Comparison of ENCODE assay signal across 13 mouse cellular contexts in genomic region chr1:132199244-132199643, GRCm38 (mm10). TPM values are rescaled to one million over a fixed set of nuclear protein-coding genes. Genes with fewer than 3 reads are reported as not detected.
DNase-seq lines count a peak whose midpoint lies in the region; ATAC-seq and TF ChIP-seq lines count a peak whose summit lies in the region.
"Had no signal": no experiment of that assay in that cellular context is flagged by ENCODE, and none has a peak within 500 bp of the region (broad histone marks: within the 10 kb centered on the region; RNA-seq: fewer than 3 reads in every experiment).

No protein-coding gene starts in this region.

- H3K4me2 ChIP-seq in hindbrain, embryonic 13.5 days: no peak overlapping the region
- H3K4me2 ChIP-seq in hindbrain, embryonic 16.5 days (ENCODE audit: low read length): no peak overlapping the region
- H3K4me2 ChIP-seq in forebrain, embryonic 14.5 days (ENCODE audit: low read length): no peak overlapping the region
- no peak overlapping the region for H3K4me2 ChIP-seq in midbrain, postnatal 0 days (ENCODE audit: low read depth, low read length, poor library complexity, severe bottlenecking)

- H3K9ac ChIP-seq in hindbrain, embryonic 13.5 days: no peak overlapping the region
- no peak overlapping the region for H3K9ac ChIP-seq in hindbrain, embryonic 16.5 days (ENCODE audit: low read depth, low read length)
- H3K9ac ChIP-seq in forebrain, embryonic 14.5 days (ENCODE audit: low read length): 0 out of 2 replicates have a peak overlapping the region, but pooled peaks have one; percentile 40
- no peak overlapping the region for H3K9ac ChIP-seq in midbrain, postnatal 0 days (replicated peaks; ENCODE audit: low read length, poor library complexity, severe bottlenecking)
- H3K9ac ChIP-seq: liver, embryonic 13.5 days had no signal

- H3K27ac ChIP-seq in hindbrain, embryonic 13.5 days: peak overlapping the region; percentile 40
- no peak overlapping the region for H3K27ac ChIP-seq in hindbrain, embryonic 16.5 days (ENCODE audit: low read depth, low read length)
- peak overlapping the region; percentile 22; the same call in 1 of the 2 replicates for H3K27ac ChIP-seq in forebrain, embryonic 14.5 days (ENCODE audit: low read depth, low read length)
- peak overlapping the region; percentile 73; the same call in 1 of the 2 replicates for H3K27ac ChIP-seq in midbrain, postnatal 0 days (ENCODE audit: low read depth, low read length)
- H3K27ac ChIP-seq: heart, adult 2 months; liver, embryonic 13.5 days had no signal

- no peak for TF ChIP-seq CTCF in midbrain, postnatal 0 days (IDR thresholded peaks at IDR 0.05)

- ATAC-seq in hindbrain, embryonic 13.5 days (ENCODE audit: low FRiP score): no peak
- no peak for ATAC-seq in hindbrain, embryonic 16.5 days
- ATAC-seq in forebrain, embryonic 14.5 days: no peak
- ATAC-seq in midbrain, postnatal 0 days (ENCODE audit: low FRiP score): no peak

- H3K9me3 ChIP-seq in hindbrain, embryonic 13.5 days: no peaks in the 10 kb centered on the region
- no peaks in the 10 kb centered on the region for H3K9me3 ChIP-seq in hindbrain, embryonic 16.5 days (ENCODE audit: control insufficient read depth, low read length)
- H3K9me3 ChIP-seq in forebrain, embryonic 14.5 days (replicated peaks; ENCODE audit: control insufficient read depth, low read length): no peaks in the 10 kb centered on the region
- no peaks in the 10 kb centered on the region for H3K9me3 ChIP-seq in midbrain, postnatal 0 days (ENCODE audit: low read length)
- H3K9me3 ChIP-seq: liver, embryonic 13.5 days had no signal

- H3K27me3 ChIP-seq in hindbrain, embryonic 13.5 days: no peaks in the 10 kb centered on the region
- no peaks in the 10 kb centered on the region for H3K27me3 ChIP-seq in hindbrain, embryonic 16.5 days (replicated peaks; ENCODE audit: control insufficient read depth, insufficient read depth, low read length)
- no peaks in the 10 kb centered on the region for H3K27me3 ChIP-seq in forebrain, embryonic 14.5 days (replicated peaks; ENCODE audit: control insufficient read depth, insufficient read depth, low read length)
- H3K27me3 ChIP-seq in midbrain, postnatal 0 days (ENCODE audit: insufficient read depth, low read length): no peaks in the 10 kb centered on the region

- WGBS in hindbrain, embryonic 13.5 days: 71% methylated on average over 6 of the region's 6 CpGs
- 62% methylated on average over 6 of the region's 6 CpGs for WGBS in hindbrain, embryonic 16.5 days
- 58% methylated on average over 6 of the region's 6 CpGs for WGBS in forebrain, embryonic 14.5 days
- WGBS in midbrain, postnatal 0 days: 57% methylated on average over 6 of the region's 6 CpGs

- DNase-seq in NIH3T3 (ENCODE audit: low read depth): peak; percentile 81
- no peak for DNase-seq in forebrain, embryonic 14.5 days (ENCODE audit: low spot score)
- DNase-seq in midbrain, postnatal 0 days (ENCODE audit: low spot score): no peak
- DNase-seq in gastrocnemius, adult 18-20 months (ENCODE audit: low spot score): no peak
- DNase-seq in c-Kit-positive CD71-positive TER-119-positive erythroid progenitor cells, embryonic 14.5 days (ENCODE audit: low spot score): no peak
- DNase-seq: heart, adult 2 months; liver, embryonic 13.5 days; right cerebral cortex, adult 18-20 months had no signal

- peaks cover 94% of the 10 kb centered on the region for H3K4me1 ChIP-seq in hindbrain, embryonic 13.5 days (replicated peaks)
- H3K4me1 ChIP-seq in hindbrain, embryonic 16.5 days (ENCODE audit: control insufficient read depth, insufficient read depth, low read depth, low read length): peaks cover 63% of the 10 kb centered on the region
- peaks cover 72% of the 10 kb centered on the region for H3K4me1 ChIP-seq in forebrain, embryonic 14.5 days (ENCODE audit: control insufficient read depth, insufficient read depth, low read length)
- peaks cover 31% of the 10 kb centered on the region; the same call in 1 of the 2 replicates for H3K4me1 ChIP-seq in midbrain, postnatal 0 days (ENCODE audit: insufficient read depth, low read length)

- peaks cover 2% of the 10 kb centered on the region for H3K36me3 ChIP-seq in hindbrain, embryonic 13.5 days
- H3K36me3 ChIP-seq in hindbrain, embryonic 16.5 days (ENCODE audit: control insufficient read depth, insufficient read depth, low read length): no peaks in the 10 kb centered on the region
- H3K36me3 ChIP-seq in forebrain, embryonic 14.5 days (ENCODE audit: control insufficient read depth, insufficient read depth, low read length): peaks cover 4% of the 10 kb centered on the region; the same call in 1 of the 2 replicates
- H3K36me3 ChIP-seq in midbrain, postnatal 0 days (ENCODE audit: insufficient read depth, low read length): no peaks in the 10 kb centered on the region
- H3K36me3 ChIP-seq: liver, embryonic 13.5 days had no signal

- H3K4me3 ChIP-seq in hindbrain, embryonic 13.5 days: no peak overlapping the region
- H3K4me3 ChIP-seq in hindbrain, embryonic 16.5 days (ENCODE audit: low read length): no peak overlapping the region
- H3K4me3 ChIP-seq in forebrain, embryonic 14.5 days (ENCODE audit: low read depth, low read length): no peak overlapping the region
- H3K4me3 ChIP-seq in midbrain, postnatal 0 days (ENCODE audit: low read depth, low read length): no peak overlapping the region
- H3K4me3 ChIP-seq: heart, adult 2 months; liver, embryonic 13.5 days had no signal

RNA-seq across cellular contexts. Expression of gene AC124108.1, which starts 8.0 kb away (rescaled TPM):
- 4.2 and 4.8 TPM in 2 replicates for polyA plus RNA-seq in hindbrain, embryonic 13.5 days (2015; fragmentation: Nextera tagmentation; extraction: Ambion mirVana)
- polyA plus RNA-seq in hindbrain, embryonic 16.5 days (2015; fragmentation: Nextera tagmentation; extraction: Ambion mirVana): 1.8 and 2.3 TPM in 2 replicates
- polyA plus RNA-seq in forebrain, embryonic 14.5 days (2014; fragmentation: Nextera tagmentation; extraction: Ambion mirVana): 2.2 and 2.9 TPM in 2 replicates
- 3.9 and 6.9 TPM in 2 replicates for total RNA-seq in midbrain, postnatal 0 days (2014; rRNA removed)
- polyA plus RNA-seq in midbrain, postnatal 0 days (2015; fragmentation: Nextera tagmentation; extraction: Ambion mirVana): 0.50 and 0.54 TPM in 2 replicates
- not detected for total RNA-seq in gastrocnemius, adult 18-20 months (2021)
- total RNA-seq: common myeloid progenitor, adult 5-6 weeks had no signal
- polyA plus RNA-seq: liver, embryonic 13.5 days had no signal

RNA-seq across cellular contexts. Expression of gene Lemd1, which starts 8.0 kb away (rescaled TPM):
- 24.8 and 25.7 TPM in 2 replicates for polyA plus RNA-seq in hindbrain, embryonic 13.5 days (2015; fragmentation: Nextera tagmentation; extraction: Ambion mirVana)
- 11.4 and 14.0 TPM in 2 replicates for polyA plus RNA-seq in hindbrain, embryonic 16.5 days (2015; fragmentation: Nextera tagmentation; extraction: Ambion mirVana)
- polyA plus RNA-seq in forebrain, embryonic 14.5 days (2014; fragmentation: Nextera tagmentation; extraction: Ambion mirVana): 15.5 and 18.7 TPM in 2 replicates
- 9.3 and 12.6 TPM in 2 replicates for total RNA-seq in midbrain, postnatal 0 days (2014; rRNA removed)
- polyA plus RNA-seq in midbrain, postnatal 0 days (2015; fragmentation: Nextera tagmentation; extraction: Ambion mirVana): 11.3 and 12.6 TPM in 2 replicates
- total RNA-seq in gastrocnemius, adult 18-20 months (2021): not detected
- total RNA-seq: common myeloid progenitor, adult 5-6 weeks; heart, adult 2 months had no signal
- polyA plus RNA-seq: heart, adult 2 months; liver, embryonic 13.5 days had no signal

RNA-seq across cellular contexts. Expression of gene Gm10188, which starts 30.3 kb away (rescaled TPM):
- 0.63 and 0.95 TPM in 2 replicates for polyA plus RNA-seq in hindbrain, embryonic 13.5 days (2015; fragmentation: Nextera tagmentation; extraction: Ambion mirVana)
- not detected in 2 replicates for polyA plus RNA-seq in hindbrain, embryonic 16.5 days (2015; fragmentation: Nextera tagmentation; extraction: Ambion mirVana)
- not detected in 2 replicates for polyA plus RNA-seq in forebrain, embryonic 14.5 days (2014; fragmentation: Nextera tagmentation; extraction: Ambion mirVana)
- total RNA-seq in midbrain, postnatal 0 days (2014; rRNA removed): not detected in 2 replicates
- 0.22 TPM in 1 of 2 replicates, not detected in the other for polyA plus RNA-seq in midbrain, postnatal 0 days (2015; fragmentation: Nextera tagmentation; extraction: Ambion mirVana)
- not detected for total RNA-seq in gastrocnemius, adult 18-20 months (2021)
- total RNA-seq: common myeloid progenitor, adult 5-6 weeks; heart, adult 2 months had no signal
- polyA plus RNA-seq: heart, adult 2 months; kidney, embryonic 16.5 days; liver, embryonic 13.5 days; neural tube, embryonic 11.5 days had no signal

RNA-seq across cellular contexts. Expression of gene Cdk18, which starts 59.8 kb away (rescaled TPM):
- 0.31 and 0.32 TPM in 2 replicates for polyA plus RNA-seq in hindbrain, embryonic 13.5 days (2015; fragmentation: Nextera tagmentation; extraction: Ambion mirVana)
- 1.1 and 1.5 TPM in 2 replicates for polyA plus RNA-seq in hindbrain, embryonic 16.5 days (2015; fragmentation: Nextera tagmentation; extraction: Ambion mirVana)
- polyA plus RNA-seq in forebrain, embryonic 14.5 days (2014; fragmentation: Nextera tagmentation; extraction: Ambion mirVana): 0.31 and 0.69 TPM in 2 replicates
- total RNA-seq in midbrain, postnatal 0 days (2014; rRNA removed): 3.5 and 7.2 TPM in 2 replicates
- 2.4 and 3.1 TPM in 2 replicates for polyA plus RNA-seq in midbrain, postnatal 0 days (2015; fragmentation: Nextera tagmentation; extraction: Ambion mirVana)
- total RNA-seq in gastrocnemius, adult 18-20 months (2021): 1 to 10 TPM; 5.0 to 6.1 TPM
